Mouse (Mus musculus) spleen, postnatal 36 days (tissue): ENCODE measurements around the gene Pvr.
"Not testable (repeated sequence)": the region's sequence is repeated elsewhere in the genome, so short reads cannot be mapped to it uniquely, and the experiment has no call there.

Experiments
- DNase-seq, 2 experiments: peaks; one replicate each; pipeline ENCODE4 v3.0.0; 2022; ENCODE audit warnings: low spot score in 2 of 2, mixed read lengths in 1 of 2

Gene Pvr

GRCm38 (mm10) chr7:19932877-19933809 is 12.2 kb upstream of the Pvr start:
- peak; percentile 43 to 49 for DNase-seq

- peak; percentile 46 for DNase-seq
Measured at GRCm38 (mm10) chr7:19932133-19932876, 11.3 kb upstream of the Pvr start.

GRCm38 (mm10) chr7:19930481-19930880 is 9.5 kb upstream of the Pvr start:
- DNase-seq: not testable (repeated sequence)

GRCm38 (mm10) chr7:19928486-19928885 is 7.5 kb upstream of the Pvr start:
- no peak for DNase-seq

- no peak for DNase-seq
Measured at GRCm38 (mm10) chr7:19926849-19927480, 6.0 kb upstream of the Pvr start.

- DNase-seq: no peak
Measured at GRCm38 (mm10) chr7:19925376-19925775, 4.4 kb upstream of the Pvr start.

- DNase-seq: no peak
Measured at GRCm38 (mm10) chr7:19923797-19924196, 2.8 kb upstream of the Pvr start.

- no peak for DNase-seq
Measured at GRCm38 (mm10) chr7:19923354-19923753, 2.4 kb upstream of the Pvr start.

GRCm38 (mm10) chr7:19920166-19920505 is 824 bp downstream of the Pvr start:
- DNase-seq: no peak

GRCm38 (mm10) chr7:19914558-19914957 is 6.4 kb downstream of the Pvr start:
- no peak for DNase-seq

GRCm38 (mm10) chr7:19911695-19912524 is 9.1 kb downstream of the Pvr start:
- DNase-seq: no peak

- no peak for DNase-seq
Measured at GRCm38 (mm10) chr7:19911292-19911658, 9.7 kb downstream of the Pvr start.

GRCm38 (mm10) chr7:19910421-19911291 is 10.3 kb downstream of the Pvr start:
- peak; percentile 59 to 60 for DNase-seq

- DNase-seq: peak; percentile 50 to 59
Measured at GRCm38 (mm10) chr7:19889881-19890280, 31.1 kb downstream of the Pvr start.

- no peak for DNase-seq
Measured at GRCm38 (mm10) chr7:19887849-19888248, 33.1 kb downstream of the Pvr start, which contains the start of gene Ceacam19. TSS of gene Ceacam19 (minus strand) at chr7:19887965.

GRCm38 (mm10) chr7:19880754-19881153 is 40.2 kb downstream of the Pvr start:
- DNase-seq: no peak

GRCm38 (mm10) chr7:19876781-19877425 is 44.1 kb downstream of the Pvr start:
- DNase-seq: peak; percentile 78 to 82

- DNase-seq: peak; percentile 53 to 68
Measured at GRCm38 (mm10) chr7:19875948-19876682, 44.8 kb downstream of the Pvr start.

GRCm38 (mm10) chr7:19871943-19872601 is 48.9 kb downstream of the Pvr start:
- peak; percentile 60 to 65 for DNase-seq
